Mouse (Mus musculus): Measurements from ENCODE around the gene Defa17.
"Not testable (repeated sequence)": the region's sequence is repeated elsewhere in the genome, so short reads cannot be mapped to it uniquely, and the experiment has no call there.

The Defa17 gene

DNA sequence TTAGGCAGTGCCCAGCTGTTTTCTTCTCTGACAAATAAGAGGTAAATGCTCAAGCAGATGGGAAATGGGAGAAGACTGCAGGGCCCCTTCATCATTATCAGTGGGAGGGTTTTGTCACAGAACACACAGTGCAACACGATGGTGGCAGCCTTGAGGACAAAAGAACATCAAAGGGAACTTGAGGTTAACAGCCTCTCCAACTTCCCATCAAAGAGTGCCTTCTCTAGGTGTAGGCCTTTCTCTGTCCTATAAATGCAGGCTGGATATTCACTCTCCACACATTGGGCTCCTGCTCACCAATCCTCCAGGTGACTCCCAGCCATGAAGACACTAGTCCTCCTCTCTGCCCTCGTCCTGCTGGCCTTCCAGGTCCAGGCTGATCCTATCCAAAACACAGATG lies at the start of gene Defa17:
Defa17 (plus strand) TSS at position 301 of the 400 bp plus-strand sequence.
- in situ Hi-C loops (cut with MboI; ENCODE audit: low sequenced_read_pairs): not testable (repeated sequence)

DNA sequence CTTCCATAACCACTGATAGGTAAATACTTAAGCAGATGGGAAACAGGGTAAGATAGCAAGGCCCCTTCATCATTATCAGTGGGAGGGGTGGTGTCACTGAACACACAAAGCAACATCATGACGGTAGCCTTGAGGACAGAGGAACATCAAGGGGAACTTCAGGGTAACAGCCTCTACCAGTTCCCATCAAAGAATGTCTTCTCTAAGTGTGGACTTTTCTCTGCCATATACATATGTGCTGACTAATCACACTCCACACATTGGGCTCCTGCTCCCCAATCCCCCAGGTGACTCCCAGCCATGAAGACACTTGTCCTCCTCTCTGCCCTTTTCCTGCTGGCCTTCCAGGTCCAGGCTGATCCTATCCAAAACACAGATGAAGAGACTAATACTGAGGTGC lies 37.7 kb upstream of the Defa17 start, which contains the start of gene Defa26:
Defa26 (plus strand) TSS at position 301 of the 400 bp plus-strand sequence.
- in situ Hi-C loops (cut with MboI; ENCODE audit: low sequenced_read_pairs): not testable (repeated sequence)

DNA sequence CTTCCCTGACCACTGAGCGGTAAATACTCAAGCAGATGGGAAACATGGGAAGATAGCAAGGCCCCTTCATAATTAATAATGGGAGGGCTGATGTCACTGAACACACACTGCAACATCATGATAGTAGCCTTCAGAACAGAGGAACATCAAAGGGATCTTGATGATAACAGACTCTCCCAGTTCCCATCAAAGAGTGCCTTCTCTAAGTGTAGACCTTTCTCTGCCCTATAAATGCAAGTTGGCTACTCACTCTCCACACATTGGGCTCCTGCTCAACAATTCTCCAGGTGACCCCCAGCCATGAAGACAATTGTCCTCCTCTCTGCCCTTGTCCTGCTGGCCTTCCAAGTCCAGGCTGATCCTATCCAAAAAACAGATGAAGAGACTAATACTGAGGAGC lies 9.9 kb downstream of the Defa17 start, which contains the start of gene Defa34:
Defa34 (plus strand) TSS at position 301 of the 400 bp plus-strand sequence.
- in situ Hi-C loops (cut with MboI; ENCODE audit: low sequenced_read_pairs): not testable (repeated sequence)

DNA sequence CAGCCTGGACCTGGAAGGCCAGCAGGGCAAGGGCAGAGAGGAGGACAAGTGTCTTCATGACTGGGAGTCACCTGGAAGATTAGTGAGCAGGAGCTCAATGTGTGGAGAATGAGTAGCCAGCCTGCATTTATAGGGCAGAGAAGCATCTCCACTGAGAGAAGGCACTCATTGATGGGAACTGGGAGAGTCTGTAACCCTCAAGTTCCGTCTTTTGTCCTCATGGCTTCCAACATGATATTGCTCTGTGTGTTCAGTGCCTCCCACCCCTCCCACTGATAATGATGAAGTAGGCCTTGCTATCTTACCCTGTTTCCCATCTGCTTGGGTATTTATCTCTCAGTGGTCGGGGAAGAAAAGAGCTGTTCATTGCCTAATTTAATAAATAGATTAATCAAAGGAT lies 48.0 kb downstream of the Defa17 start, which contains the start of gene AY761184:
AY761184 (minus strand) TSS at position 101 of the 400 bp plus-strand sequence.
- in situ Hi-C loops (cut with MboI; ENCODE audit: low sequenced_read_pairs): not testable (repeated sequence)

All from CH12F3 (cell line).